Mouse (Mus musculus) retina, adult 2 months (tissue): ENCODE results near the gene Glp2r.

Source experiments
- DNase-seq: peaks from one replicate; pipeline ENCODE4 v3.0.0-alpha.2; 2012; ENCODE audit warnings: low read depth, low spot score

Gene Glp2r

GRCm38 (mm10) chr11:67663437-67663836, 107.5 kb downstream of the Glp2r start:
- DNase-seq = no peak

GRCm38 (mm10) chr11:67661465-67661864, 109.5 kb downstream of the Glp2r start:
- no peak for DNase-seq

DNA sequence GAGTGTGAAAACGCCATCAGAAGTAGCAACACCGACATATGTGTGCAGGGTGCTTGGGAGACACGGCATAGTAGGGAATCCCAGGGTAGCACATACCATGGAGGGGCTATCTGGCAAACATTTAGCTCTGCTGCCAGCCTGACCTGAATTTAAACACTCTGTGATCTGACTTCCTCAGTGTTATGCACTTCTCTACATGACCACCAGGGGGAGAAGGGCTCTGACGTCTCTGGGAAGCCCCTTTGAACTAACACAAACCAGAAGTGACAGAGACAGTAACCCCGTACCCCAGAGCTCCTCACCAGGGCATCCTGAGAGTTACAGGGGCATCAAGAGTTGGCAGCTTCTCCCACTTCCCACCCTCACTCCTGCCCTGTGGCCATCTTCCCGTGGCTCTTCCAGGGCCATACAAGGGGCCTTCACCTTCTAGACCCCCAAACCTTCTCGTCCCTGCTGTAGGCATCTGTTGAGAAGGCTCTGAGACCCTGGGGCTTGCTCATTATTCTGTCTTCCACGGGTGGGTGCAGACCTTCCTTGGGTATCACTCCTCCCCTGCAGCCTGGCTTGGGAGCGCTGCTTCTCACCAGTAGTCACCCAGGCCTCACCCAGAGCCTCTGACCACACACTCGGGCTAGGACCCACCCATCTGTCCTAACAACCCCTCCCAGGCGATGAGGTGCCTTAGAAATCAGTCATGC, 113.1 kb downstream of the Glp2r start:
- peak; percentile 64 for DNase-seq

GRCm38 (mm10) chr11:67656811-67657210, 114.1 kb downstream of the Glp2r start:
- no peak for DNase-seq

- DNase-seq = no peak
Measured at GRCm38 (mm10) chr11:67656366-67656765, 114.6 kb downstream of the Glp2r start.

DNA sequence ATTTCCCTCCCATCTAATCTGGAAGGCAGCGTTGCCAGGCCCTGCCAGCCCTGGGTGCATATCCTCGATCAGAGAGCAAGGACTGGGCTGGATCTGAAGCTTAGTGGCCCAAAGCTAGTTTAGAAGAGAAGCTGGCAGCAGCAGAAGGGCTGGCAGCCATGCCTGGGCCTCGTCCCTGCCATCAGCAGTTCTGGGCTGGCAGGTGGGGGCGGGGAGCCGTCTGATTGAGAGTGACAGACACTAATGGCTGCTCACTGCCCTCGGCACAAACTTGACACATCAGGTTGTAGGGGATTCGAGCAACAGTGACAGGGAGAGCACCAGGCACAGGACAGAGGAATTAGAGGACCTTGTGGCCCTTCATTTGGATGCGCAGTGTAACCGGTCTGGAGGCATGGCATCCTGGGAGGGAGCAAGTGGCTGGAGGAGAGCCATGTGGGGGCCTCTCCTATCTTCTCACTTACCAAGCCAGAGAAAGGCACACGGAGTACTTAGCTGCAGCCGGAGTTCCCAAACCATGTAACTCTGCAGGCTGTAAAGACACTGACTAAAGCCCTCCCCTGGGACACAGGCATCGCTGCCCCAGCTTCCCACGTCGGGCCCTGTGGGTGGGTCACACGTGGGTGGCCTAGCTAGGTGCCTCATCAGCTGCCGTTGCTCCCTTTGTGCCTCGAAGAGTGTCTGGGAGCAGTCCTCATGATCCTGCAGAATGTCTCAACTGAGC, 115.6 kb downstream of the Glp2r start:
- no peak for DNase-seq

DNA sequence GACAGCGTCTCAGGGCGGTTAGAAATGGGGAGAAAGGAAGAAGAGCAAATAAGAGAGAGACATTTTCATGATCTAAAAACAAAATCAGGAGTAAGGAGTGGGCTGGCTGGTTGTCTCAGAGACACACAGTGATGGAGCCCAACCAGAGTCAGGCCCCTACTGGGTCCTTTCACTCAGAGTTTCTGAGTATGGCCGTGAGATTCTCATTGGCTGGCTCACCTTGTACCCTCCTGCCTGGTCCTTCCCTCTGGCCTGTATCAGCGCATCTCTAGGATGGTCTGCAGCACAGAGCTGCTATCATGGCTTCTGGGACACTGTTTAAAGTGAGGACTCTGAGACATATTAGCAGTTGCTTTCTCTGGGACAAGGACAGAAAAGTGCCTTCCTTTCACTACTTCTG, 116.4 kb downstream of the Glp2r start:
- no peak for DNase-seq

GRCm38 (mm10) chr11:67653521-67654090, 117.3 kb downstream of the Glp2r start:
- no peak for DNase-seq

DNA sequence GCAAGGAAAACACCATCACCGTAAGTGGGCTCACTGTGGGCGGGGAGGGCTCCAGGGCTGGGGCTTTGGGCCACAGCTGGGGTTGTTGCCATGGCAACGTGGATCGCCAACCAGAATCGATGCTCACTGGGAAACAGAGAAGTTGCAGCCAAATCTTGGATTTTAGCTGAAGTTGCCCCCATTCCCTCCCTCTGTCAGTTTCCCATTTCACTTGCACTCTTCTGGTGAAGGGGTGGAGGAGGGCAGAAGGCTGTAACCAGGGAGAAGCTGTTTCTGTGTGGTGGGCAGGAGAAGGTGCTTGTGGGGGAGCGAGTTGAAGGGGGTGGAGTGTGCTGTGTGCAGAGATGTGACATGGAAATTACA, 118.1 kb downstream of the Glp2r start:
- DNase-seq = no peak

GRCm38 (mm10) chr11:67652194-67652892, 118.6 kb downstream of the Glp2r start:
- no peak for DNase-seq

- no peak for DNase-seq
Measured at GRCm38 (mm10) chr11:67651731-67652130, 119.2 kb downstream of the Glp2r start.

DNA sequence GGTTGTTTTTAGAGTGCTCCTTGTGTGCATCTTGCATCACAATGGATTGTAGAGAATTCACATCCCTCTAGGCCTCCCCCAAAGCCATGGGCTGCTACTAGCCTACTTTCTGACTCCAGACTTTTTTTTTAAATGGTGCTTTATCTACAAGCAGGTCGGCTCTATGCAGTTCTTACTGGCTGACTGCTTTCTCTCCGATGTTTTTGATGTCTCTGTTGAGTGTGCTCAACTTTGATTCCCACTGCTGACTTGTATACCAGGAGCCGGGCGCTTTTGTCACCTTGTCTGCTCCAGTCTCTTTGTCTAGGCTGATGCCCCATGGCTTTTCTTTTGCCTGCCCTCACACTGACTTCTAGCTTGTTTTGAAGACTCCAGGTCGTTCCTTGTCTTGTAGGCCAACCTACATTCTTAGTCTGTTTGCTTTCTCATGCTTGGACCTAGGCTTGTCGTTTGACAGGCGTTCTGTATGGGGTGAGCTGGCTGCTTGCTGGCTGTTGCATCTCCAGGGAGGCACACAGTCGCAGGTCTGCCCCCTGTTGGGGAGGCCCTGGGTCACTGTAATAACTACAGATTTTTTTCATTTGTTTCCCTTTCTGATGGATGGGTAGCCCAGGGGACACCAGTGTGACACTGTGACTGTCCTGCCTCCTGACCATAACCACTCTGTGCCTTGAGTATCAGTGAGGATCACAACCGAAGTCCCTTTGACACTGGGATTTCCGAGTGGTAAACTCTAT, 120.8 kb downstream of the Glp2r start:
- no peak for DNase-seq

DNA sequence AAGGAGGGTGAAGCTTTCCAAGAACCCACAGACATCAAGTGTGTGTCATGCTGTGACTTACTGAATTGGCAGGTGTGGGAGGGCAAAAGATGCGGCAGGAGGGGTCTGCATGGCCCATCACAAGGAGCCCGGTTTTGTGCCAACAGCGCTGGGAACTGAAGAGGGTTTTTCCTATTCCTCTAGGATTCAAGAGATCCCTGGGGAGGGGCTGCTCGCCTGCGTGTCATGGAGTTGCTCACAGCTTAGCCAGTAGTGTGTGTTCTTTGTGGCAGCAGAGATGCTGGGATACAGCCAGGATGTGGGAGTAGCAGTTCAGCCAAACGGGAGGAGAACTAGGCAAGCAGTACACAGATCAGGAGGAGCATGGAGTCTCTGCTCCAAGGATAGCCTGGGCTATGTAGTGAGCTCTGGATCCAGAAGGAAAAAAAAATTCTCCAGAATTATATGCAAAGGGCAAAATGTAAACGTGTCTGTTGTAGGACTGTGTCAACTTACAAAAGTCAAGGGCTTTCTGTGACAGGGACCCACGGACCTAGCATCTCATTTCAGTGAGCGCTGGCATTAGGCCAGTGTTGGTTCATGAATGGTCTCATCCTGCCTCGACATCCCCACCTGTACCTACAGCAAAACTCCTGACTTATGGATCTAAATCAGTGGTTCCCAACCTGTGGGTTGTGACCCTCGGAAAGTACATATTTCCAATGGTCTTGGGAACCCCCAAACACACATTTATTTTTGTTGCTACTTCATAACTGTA, 122.1 kb downstream of the Glp2r start:
- no peak for DNase-seq

DNA sequence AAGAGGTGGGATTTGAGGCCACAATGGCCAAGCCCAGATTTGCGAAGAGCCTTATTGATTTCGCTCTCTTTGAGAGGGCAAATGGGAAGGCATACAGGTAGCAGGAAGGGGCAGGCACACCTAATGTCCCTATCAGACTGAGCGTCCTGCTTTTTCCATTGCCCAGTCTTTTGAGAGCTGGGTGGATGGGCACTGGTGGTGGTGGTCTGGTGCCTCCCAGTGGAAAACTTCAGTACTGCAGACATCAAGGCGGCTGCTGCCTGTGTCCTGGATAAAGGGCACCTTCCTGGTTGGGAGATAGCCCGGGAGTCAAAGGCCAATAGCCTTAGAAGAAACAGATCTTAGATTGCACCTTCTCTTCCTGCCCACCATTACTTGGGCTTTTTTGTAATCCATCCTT, 123.2 kb downstream of the Glp2r start:
- peak; percentile 43 for DNase-seq

GRCm38 (mm10) chr11:67644632-67645149, 126.3 kb downstream of the Glp2r start:
- no peak for DNase-seq

DNA sequence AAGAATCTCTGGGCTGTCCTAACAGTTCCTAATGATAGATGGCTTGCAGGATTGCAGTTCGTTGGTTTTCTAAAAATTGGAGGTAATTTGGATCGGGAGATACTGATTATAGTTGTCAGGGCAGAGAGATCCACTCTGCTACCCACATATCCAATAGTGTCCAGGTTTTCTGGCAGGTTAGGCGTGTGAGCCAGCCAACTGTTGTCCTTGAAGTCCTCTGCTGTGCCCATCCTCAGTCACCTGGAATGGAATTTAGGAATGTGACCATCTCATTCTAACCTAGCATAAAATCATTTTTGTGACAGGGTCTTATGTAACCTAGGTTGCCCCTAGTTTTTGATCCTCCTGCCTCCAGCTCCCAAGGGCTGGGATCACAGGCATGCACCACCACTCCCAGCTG, 127.5 kb downstream of the Glp2r start:
- no peak for DNase-seq

GRCm38 (mm10) chr11:67642835-67643234, 128.1 kb downstream of the Glp2r start:
- no peak for DNase-seq

DNA sequence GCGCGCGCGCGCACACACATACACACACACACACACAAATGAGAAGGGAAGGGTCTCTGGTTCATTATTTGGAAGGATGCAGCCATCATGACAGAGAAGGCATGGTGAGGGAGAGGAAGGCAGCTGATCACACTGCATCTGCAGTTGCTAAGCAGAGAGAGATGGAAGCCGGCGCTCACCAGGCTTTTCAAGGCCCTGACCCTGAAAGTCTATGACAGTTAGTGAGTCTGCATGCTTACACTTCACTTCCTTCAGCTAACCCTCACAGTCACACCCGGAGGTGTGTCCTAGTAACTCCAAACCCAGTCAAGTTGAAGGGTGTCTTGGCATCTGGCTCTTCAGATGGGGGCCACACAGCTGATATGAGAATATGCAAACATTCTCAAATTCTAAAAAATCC, 128.5 kb downstream of the Glp2r start:
- DNase-seq = no peak

DNA sequence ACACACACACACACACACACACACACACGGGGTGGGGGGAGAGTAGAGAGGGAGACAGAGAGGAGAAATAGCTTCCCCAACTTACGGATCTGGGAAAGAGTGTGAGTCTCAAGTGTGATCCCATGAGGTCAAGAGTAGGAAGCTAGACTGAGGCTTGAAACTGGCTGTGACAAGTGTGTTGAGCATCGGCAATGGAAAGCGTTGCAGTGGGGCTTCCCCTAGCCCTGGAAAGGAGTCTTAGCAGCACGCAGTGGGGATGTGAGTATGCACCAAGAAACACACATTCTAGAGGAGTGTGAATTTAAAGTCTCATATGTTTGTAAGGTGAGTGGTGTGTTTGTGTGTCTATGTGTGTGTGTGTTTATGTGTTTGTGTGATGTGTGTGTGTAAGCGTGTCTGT, 130.7 kb downstream of the Glp2r start:
- no peak for DNase-seq

GRCm38 (mm10) chr11:67638401-67638800, 132.6 kb downstream of the Glp2r start:
- DNase-seq = no peak
